15 mouse cellular contexts compared by ENCODE assay signal in the genomic region with DNA sequence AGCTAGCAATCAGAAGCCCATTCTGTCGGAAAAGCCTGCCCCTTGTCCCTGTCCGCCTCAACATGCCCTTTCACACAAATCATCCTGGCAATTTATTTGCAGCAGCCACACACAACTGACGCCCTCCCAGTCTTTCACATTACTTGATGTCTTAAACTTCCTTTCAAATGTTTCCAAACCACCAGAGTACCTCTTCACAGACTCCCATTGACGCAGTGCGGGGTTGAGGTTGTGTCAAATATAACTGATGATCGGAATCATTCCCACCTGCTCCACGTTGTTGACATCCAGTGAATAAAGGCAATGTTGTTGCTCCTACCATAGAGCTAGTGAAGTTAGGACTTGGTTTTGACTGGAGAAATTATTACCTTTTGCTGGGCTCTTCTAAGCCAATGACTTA.
"Had no signal": no experiment of that assay in that cellular context is flagged by ENCODE, and none has a peak within 500 bp of the region (broad histone marks: within the 10 kb centered on the region; RNA-seq: fewer than 3 reads in every experiment).

No protein-coding gene starts in this region.

- DNase-seq: left cerebral cortex, postnatal 4 days; liver, postnatal 0 days; lung, postnatal 10 days; lung, postnatal 4 days; midbrain, embryonic 14.5 days; thymus, adult 18-20 months; thymus, postnatal 36 days had no signal

- H3K4me1 ChIP-seq: limb, embryonic 15.5 days had no signal

- H3K27ac ChIP-seq: kidney, postnatal 0 days; limb, embryonic 15.5 days; liver, embryonic 14.5 days; lung, embryonic 15.5 days had no signal

- H3K27me3 ChIP-seq: limb, embryonic 15.5 days; lung, embryonic 15.5 days had no signal

- H3K9me3 ChIP-seq: limb, embryonic 15.5 days; lung, embryonic 15.5 days had no signal

- ATAC-seq: intestine, postnatal 0 days; liver, postnatal 0 days had no signal

- H3K4me3 ChIP-seq: layer of hippocampus, adult 2 months; limb, embryonic 15.5 days; lung, embryonic 15.5 days had no signal

- H3K4me2 ChIP-seq: limb, embryonic 15.5 days; liver, embryonic 11.5 days; lung, embryonic 15.5 days; midbrain, embryonic 11.5 days had no signal

- H3K36me3 ChIP-seq: limb, embryonic 15.5 days; lung, embryonic 15.5 days had no signal

- H3K9ac ChIP-seq: limb, embryonic 15.5 days; liver, embryonic 14.5 days; liver, postnatal 0 days; lung, embryonic 15.5 days had no signal
